In the genomic region with DNA sequence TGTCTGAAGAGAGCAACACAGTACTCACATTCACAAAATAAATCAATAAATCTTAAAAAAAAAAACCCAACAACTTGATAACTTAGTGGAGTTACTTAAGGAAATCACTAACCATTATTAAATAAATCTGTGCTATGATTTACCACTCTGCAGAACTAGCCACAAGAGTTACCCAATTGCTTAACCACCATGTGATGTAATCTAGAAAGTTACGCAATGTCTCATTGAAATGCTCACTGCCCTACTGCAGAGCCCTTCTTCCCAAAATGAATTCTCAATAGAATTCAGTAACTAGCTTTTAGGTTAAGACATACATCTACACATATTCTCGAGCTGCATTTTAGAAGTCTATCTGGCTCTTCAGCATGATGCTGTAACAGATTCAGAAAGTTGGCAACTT, we compare ENCODE assay signal across 19 mouse cellular contexts. TPM values are rescaled to one million over a fixed set of nuclear protein-coding genes. Genes with fewer than 3 reads are reported as not detected.
DNase-seq lines count a peak whose midpoint lies in the region; ATAC-seq and TF ChIP-seq lines count a peak whose summit lies in the region.
"Had no signal": no experiment of that assay in that cellular context is flagged by ENCODE, and none has a peak within 500 bp of the region (broad histone marks: within the 10 kb centered on the region; RNA-seq: fewer than 3 reads in every experiment).

No protein-coding gene starts in this region.

- 76% methylated on average over 2 of the region's 2 CpGs for WGBS in heart, embryonic 11.5 days (ENCODE audit: insufficient replicate concordance)
- 90% methylated on average over 2 of the region's 2 CpGs for WGBS in cerebellum, adult 2 months
- WGBS in forebrain, postnatal 0 days, result 73% methylated on average over 2 of the region's 2 CpGs

- no peak for TF ChIP-seq CTCF in cerebellum, adult 2 months (IDR thresholded peaks at IDR 0.05; ENCODE audit: borderline replicate concordance, insufficient read depth, low read depth, low read length)
- TF ChIP-seq CTCF in layer of hippocampus, adult 2 months (conservative IDR thresholded peaks at IDR 0.05), result no peak
- no peak for TF ChIP-seq CTCF in forebrain, postnatal 0 days (IDR thresholded peaks at IDR 0.05; ENCODE audit: low read depth)

- no peaks in the 10 kb centered on the region for H3K36me3 ChIP-seq in heart, embryonic 11.5 days (ENCODE audit: control insufficient read depth, insufficient read depth, low read length)
- peaks cover 33% of the 10 kb centered on the region for H3K36me3 ChIP-seq in forebrain, postnatal 0 days (ENCODE audit: insufficient read depth)

- no peaks in the 10 kb centered on the region for H3K9me3 ChIP-seq in heart, embryonic 11.5 days (replicated peaks; ENCODE audit: control insufficient read depth, low read length)
- H3K9me3 ChIP-seq in forebrain, postnatal 0 days (ENCODE audit: low read length), result no peaks in the 10 kb centered on the region
- H3K9me3 ChIP-seq: embryonic facial prominence, embryonic 13.5 days; forebrain, embryonic 12.5 days; heart, embryonic 13.5 days; neural tube, embryonic 15.5 days had no signal

- no peak for ATAC-seq in heart, embryonic 11.5 days (replicated peaks; ENCODE audit: insufficient number of reproducible peaks, low FRiP score, low TSS enrichment)
- ATAC-seq in forebrain, postnatal 0 days, result no peak
- ATAC-seq: CD4-positive, CD25-positive, alpha-beta regulatory T cell, adult 4 months had no signal

- H3K9ac ChIP-seq in heart, embryonic 11.5 days (ENCODE audit: low read depth, low read length), result no peak overlapping the region
- H3K9ac ChIP-seq in forebrain, postnatal 0 days, result no peak overlapping the region
- H3K9ac ChIP-seq: embryonic facial prominence, embryonic 13.5 days; forebrain, embryonic 12.5 days; heart, embryonic 13.5 days; neural tube, embryonic 15.5 days had no signal

- H3K27me3 ChIP-seq in heart, embryonic 11.5 days (ENCODE audit: control insufficient read depth, insufficient read depth, low read length), result no peaks in the 10 kb centered on the region
- H3K27me3 ChIP-seq in cerebellum, adult 2 months (ENCODE audit: control insufficient read depth, insufficient read depth, low read length), result no peaks in the 10 kb centered on the region
- H3K27me3 ChIP-seq in forebrain, postnatal 0 days (ENCODE audit: insufficient read depth, low read length), result no peaks in the 10 kb centered on the region
- H3K27me3 ChIP-seq: embryonic facial prominence, embryonic 13.5 days; forebrain, embryonic 12.5 days; heart, embryonic 13.5 days; neural tube, embryonic 15.5 days had no signal

- H3K4me3 ChIP-seq in heart, embryonic 11.5 days (ENCODE audit: low read depth, low read length), result no peak overlapping the region
- H3K4me3 ChIP-seq in cerebellum, adult 2 months (replicated peaks; ENCODE audit: insufficient read depth, low read depth, low read length), result no peak overlapping the region
- no peak overlapping the region for H3K4me3 ChIP-seq in layer of hippocampus, adult 2 months
- H3K4me3 ChIP-seq in forebrain, postnatal 0 days (ENCODE audit: low read depth, low read length), result no peak overlapping the region
- H3K4me3 ChIP-seq: embryonic facial prominence, embryonic 13.5 days; forebrain, embryonic 12.5 days; gastrocnemius, adult 2 months; heart, embryonic 13.5 days; neural tube, embryonic 15.5 days had no signal

- no peaks in the 10 kb centered on the region for H3K4me1 ChIP-seq in heart, embryonic 11.5 days (ENCODE audit: control insufficient read depth, insufficient read depth, low read length)
- no peaks in the 10 kb centered on the region for H3K4me1 ChIP-seq in cerebellum, adult 2 months (ENCODE audit: control insufficient read depth, insufficient read depth, low read length)
- no peaks in the 10 kb centered on the region for H3K4me1 ChIP-seq in forebrain, postnatal 0 days (ENCODE audit: insufficient read depth)
- H3K4me1 ChIP-seq: embryonic facial prominence, embryonic 13.5 days; forebrain, embryonic 12.5 days; heart, embryonic 13.5 days; neural tube, embryonic 15.5 days had no signal

- no peak overlapping the region for H3K27ac ChIP-seq in heart, embryonic 11.5 days (ENCODE audit: low read depth, low read length)
- H3K27ac ChIP-seq in cerebellum, adult 2 months (ENCODE audit: insufficient read depth, low read length), result no peak overlapping the region
- H3K27ac ChIP-seq in layer of hippocampus, adult 2 months, result no peak overlapping the region
- H3K27ac ChIP-seq in forebrain, postnatal 0 days (ENCODE audit: low read depth, low read length), result no peak overlapping the region
- H3K27ac ChIP-seq: embryonic facial prominence, embryonic 13.5 days; forebrain, embryonic 12.5 days; gastrocnemius, adult 2 months; heart, embryonic 13.5 days; neural tube, embryonic 15.5 days had no signal

- no peak overlapping the region for H3K4me2 ChIP-seq in heart, embryonic 11.5 days
- H3K4me2 ChIP-seq in forebrain, postnatal 0 days (ENCODE audit: low read depth), result no peak overlapping the region
- H3K4me2 ChIP-seq: embryonic facial prominence, embryonic 13.5 days; forebrain, embryonic 12.5 days; heart, embryonic 13.5 days; neural tube, embryonic 15.5 days had no signal

- no peak for TF ChIP-seq POLR2A in cerebellum, adult 2 months (IDR thresholded peaks at IDR 0.05; ENCODE audit: borderline replicate concordance, insufficient read depth, low read length)

- peak; percentile 12 for DNase-seq in heart, adult 8-10 months (ENCODE audit: low spot score)
- DNase-seq in 3134 (ENCODE audit: extremely low read depth, insufficient read length, low spot score) (peak; percentile 46), adipocyte (ENCODE audit: low spot score) (peak; percentile 86)
- DNase-seq in lung, postnatal 10 days, result peak; percentile 11
- no peak for DNase-seq in cerebellum, adult 2 months
- no peak for DNase-seq in layer of hippocampus, adult 2 months (ENCODE audit: low spot score in 2 of 2)
- DNase-seq in forebrain, postnatal 0 days, result no peak
- DNase-seq: cerebellum, postnatal 25 days; gastrocnemius, adult 2 months; kidney, postnatal 25 days; layer of hippocampus, postnatal 36 days; right cerebral cortex, adult 18-20 months; thymus, adult 18-20 months had no signal

RNA-seq across cellular contexts. Expression of a gene that starts 33.8 kb away (rescaled TPM):
- 1 to 10 TPM; 4.0 to 5.0 (median 4.3) TPM for total RNA-seq in heart, adult 8-10 months (2022)
- 6.0 and 6.7 TPM in 2 replicates for polyA plus RNA-seq in heart, embryonic 11.5 days (2014; fragmentation: Nextera tagmentation; extraction: Ambion mirVana)
- 6.7 TPM in 2 replicates for polyA plus RNA-seq in cerebellum, adult 2 months (2012; rRNA removed)
- total RNA-seq in layer of hippocampus, adult 2 months (2021), result 10 to 100 TPM; 17.6 to 21.4 TPM
- total RNA-seq in forebrain, postnatal 0 days (2014; rRNA removed), result 53.9 and 87.2 TPM in 2 replicates
- 9.1 and 18.2 TPM in 2 replicates for polyA plus RNA-seq in forebrain, postnatal 0 days (2015; fragmentation: Nextera tagmentation; extraction: Ambion mirVana)

Comparison
In these comparisons a context has a peak if more than half of its experiments do, and no peak if none do; other contexts are left out.
1. DNase-seq: peak in heart, adult 8-10 months (single experiment), 3134 (single experiment), adipocyte (single experiment) and lung, postnatal 10 days (single experiment); none in cerebellum, adult 2 months (0 of 2), layer of hippocampus, adult 2 months (0 of 2) and forebrain, postnatal 0 days (single experiment).